Mouse (Mus musculus) cerebellum, adult 9-11 months (tissue): ENCODE results near the gene Brk1.

Source experiments
- DNase-seq: peaks from one replicate; pipeline ENCODE4 v3.0.0; 2022

Gene Brk1

DNA sequence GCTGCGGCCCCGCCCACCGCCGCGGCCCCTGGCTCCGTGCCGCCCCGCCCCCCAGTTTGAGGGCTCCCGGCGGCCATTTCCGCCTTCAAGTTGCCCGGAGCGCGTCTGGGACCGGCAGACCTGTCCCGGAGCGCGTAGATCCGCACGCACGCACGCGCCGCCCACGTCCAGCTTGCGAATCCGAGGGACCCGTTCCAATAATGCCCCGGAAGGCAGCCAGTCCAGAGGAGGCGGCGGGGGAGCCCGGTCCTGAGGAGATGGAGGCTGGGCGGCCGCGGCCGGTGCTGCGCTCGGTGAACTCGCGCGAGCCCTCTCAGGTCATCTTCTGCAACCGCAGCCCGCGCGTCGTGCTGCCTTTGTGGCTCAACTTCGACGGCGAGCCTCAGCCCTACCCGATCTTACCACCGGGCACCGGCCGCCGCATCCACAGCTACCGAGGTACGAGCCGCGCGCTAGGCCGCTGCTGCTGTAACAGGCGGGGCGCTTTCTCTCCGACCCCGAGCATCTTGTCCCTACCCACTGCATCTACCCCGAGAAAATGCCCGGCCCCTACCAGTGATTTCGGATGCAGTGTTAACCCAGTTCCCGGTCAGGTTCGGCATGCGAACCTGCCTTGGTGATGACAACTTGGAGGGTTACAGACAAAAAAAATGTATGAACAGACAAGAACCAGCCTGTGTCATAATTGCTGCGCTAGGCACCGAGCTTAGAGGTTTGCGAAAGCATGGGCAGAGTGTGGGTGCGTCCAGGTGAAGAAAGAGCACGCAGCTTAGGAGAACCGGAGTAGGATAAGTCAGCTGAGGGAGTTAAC is 19.6 kb downstream of the Brk1 start, which contains the start of gene Vhl:
TSS of gene Vhl (plus strand) at position 19 of the 811 bp plus-strand sequence.
- DNase-seq, result peak; percentile 87

DNA sequence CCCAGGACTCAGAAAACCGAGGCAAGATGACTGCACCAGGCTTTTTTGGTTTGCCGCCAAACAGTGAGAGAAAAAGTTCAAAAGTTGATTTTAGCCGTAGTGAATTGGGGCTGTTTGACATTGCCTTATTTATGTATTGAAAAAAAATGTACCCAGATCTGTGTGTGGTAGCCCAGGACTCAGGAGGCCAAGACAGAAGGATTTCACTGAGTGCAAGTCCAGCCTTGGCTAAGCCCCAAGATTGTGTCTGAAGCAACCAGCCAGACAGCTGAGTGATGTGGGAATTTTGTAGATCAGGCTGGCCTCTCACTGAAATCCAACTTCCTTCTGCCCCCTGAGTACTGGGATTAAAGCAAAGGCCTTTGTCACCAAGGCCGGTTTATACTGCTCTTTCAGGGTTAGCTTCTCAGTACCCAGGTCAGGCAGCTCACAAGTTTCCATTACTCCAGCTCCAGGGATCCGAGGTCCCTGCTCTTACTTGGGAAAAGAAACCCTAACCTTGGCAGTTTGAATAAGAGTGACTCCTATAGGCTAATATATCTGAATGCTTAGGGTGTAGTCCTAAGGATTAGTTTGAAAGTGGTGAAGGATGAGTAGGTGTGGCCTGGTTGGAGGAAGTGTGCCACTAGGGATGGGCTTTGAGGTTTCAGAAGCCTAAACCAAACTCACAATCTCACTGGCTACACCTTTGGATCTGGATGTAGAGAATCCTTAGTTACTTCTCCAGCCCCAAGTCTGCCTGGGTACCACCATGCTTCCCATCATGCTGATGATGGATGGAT is 20.6 kb downstream of the Brk1 start:
- DNase-seq, result peak; percentile 28

DNA sequence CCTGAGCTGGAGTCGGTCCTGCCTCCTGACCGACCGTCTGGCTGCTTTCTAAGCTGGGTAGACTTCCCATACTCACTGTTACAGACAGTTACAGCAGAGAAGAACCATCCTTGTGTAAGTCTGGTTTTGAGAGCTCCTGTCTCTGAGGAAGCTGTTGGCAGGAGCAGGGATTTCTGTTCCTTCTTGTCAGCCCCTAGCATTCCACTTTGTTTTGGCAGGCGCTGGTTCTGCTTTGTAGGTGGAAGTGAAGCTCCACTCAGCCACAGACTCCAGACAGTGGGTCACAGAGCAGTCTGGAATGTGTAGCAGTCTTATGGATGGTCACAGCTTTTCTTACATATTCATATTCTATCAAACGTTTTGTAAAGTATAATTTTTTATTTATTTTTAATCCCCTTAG is 25.8 kb downstream of the Brk1 start:
- DNase-seq, result no peak

DNA sequence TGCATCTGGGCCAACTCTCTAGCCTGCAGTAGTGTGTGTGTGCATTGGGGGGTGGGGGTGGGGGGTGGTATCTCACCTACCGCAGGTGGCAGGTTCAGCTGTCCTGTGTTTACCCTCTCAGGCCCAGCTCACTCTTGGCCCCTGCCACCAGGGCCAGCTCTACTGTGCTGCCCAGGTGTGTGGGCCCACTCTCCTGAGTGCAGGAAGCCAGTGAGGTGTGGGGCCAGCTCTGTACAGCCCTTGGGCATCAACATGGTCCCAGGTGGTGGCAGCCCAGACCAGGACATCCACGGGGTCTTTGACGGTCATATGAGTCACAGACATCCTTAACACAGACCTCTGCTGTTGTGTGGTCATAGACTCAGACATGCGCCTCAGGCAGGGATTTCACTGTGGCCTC is 28.3 kb downstream of the Brk1 start:
- DNase-seq, result no peak

DNA sequence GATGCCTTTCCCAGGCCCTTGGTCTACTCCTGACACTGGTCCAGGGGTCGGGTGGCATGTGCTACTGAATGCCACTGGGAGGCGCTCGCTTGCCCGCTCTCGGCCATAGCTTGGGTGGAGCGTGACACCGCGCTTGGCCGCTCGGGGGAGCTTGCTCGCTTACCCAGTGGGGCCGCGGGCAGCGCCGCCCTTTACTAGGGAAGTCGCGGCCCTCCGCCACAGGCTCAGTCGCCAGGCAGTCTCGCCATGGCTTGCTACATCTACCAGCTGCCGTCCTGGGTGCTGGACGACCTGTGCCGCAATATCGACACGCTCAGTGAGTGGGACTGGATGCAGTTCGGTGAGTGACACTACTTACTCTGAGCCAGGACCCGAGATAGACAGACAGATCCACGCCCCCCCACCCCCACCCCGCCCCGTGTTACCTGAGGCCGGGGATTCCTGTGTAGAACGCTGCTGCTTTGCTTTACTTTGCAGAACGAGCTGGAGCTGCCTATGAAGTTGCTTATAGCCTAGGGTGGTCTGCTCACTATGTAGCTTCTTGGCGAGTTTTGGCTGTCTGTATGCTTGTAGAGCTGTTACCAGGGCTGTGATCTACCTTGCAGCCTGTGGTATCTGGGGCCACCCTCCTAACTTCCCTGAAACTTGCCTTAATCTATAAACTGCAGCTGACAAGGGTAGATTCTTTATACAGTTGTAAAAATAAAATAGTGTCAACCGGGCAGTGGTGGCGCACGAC is 33.9 kb downstream of the Brk1 start, which contains the start of gene Irak2:
TSS of gene Irak2 (plus strand) at position 166 of the 739 bp plus-strand sequence.
- DNase-seq, result peak; percentile 94

DNA sequence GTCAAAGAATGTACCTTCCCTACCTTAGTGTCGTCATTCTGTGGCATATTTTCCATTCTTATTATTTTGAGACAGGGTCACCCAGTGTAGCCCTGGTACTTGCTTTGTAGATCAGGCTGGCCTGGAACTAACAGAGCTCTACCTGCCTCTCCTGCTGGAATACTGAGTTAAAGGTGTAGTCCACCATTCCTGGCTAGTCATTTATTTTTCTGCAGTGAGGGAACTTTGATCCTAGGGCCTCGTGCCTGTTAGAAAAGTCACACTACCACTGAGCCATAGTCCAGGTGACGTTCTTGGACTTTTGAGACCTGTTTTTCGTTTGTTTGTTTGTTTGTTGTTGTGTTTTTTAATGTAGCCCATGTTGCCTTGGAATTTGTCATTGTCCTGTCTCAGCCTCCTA is 34.6 kb downstream of the Brk1 start:
- DNase-seq, result no peak

DNA sequence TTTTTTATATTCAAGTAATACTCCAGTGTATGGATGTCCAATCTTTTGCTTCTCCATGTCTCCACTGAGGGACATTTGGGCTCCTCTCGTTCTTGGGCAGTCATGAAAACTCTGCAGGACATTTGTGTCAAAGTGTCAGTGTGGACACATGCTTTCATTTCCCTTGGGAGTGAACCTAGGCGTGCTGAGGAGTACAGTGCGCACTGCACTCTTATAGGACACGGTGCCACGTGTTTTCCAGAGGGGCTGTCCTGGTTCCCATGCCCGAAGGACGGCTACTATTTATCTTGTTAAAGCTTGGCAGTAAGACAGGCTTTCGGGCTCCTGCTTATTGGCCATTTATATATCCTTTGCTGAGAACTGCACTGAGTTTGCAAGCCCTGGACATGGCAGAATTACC is 38.0 kb downstream of the Brk1 start:
- no peak for DNase-seq

DNA sequence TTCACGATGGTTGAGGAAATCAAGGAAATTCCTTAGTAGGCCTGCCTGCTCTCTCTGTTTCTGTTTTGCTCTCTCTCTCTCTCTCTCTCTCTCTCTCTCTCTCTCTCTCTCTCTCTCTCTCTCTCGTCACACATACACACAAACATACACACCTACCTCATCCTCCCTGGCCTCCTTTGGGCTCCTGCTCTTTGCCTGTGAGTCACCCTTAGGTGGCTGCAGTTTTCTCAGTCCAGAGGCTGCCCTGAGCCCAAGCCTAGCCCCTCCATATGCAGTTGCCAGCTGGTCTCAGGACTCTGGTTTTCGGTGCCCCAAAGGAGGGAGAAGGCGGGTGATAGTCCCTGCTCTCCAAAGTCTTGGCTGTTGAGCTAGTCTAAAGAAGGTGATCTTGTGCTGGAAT is 38.4 kb downstream of the Brk1 start:
- no peak for DNase-seq

DNA sequence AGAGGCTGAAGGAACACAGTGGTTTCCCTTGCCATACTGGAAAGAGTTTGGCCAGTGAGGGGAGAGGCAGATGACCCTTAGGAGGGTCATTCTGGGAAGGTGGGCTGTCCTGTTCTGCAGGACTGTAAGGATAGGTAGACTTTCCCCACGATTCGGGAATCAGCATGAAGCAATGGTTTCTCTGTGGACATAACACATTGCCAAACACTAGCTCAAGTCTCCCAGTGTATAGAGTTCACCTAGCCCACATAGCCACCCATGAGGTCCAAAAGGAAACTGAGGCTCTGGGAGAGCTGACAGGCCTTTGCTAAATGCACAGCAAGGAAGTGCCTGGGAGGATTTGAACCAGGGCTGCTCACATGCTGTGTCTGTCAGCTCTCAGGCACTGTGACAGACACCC is 39.4 kb downstream of the Brk1 start:
- DNase-seq, result no peak

DNA sequence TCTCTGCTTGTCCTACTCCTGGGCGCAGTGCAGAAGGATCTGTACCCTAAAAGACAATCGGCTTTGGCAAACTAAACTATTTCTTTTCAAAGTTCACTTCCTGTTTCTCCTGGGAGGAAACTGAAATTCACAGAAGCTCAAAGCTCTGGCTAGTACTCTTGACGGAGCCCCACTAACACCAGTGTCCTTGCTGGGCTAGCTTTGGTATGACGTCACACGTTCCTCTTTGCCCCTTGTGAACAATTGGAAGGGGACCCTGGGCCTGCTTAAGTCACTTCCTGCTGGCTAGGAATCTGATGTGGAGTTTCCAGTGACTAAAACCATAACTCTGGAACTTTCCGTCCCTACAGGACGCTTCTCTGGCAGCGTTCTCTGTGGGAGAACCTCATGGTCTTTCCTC is 40.2 kb downstream of the Brk1 start:
- no peak for DNase-seq

DNA sequence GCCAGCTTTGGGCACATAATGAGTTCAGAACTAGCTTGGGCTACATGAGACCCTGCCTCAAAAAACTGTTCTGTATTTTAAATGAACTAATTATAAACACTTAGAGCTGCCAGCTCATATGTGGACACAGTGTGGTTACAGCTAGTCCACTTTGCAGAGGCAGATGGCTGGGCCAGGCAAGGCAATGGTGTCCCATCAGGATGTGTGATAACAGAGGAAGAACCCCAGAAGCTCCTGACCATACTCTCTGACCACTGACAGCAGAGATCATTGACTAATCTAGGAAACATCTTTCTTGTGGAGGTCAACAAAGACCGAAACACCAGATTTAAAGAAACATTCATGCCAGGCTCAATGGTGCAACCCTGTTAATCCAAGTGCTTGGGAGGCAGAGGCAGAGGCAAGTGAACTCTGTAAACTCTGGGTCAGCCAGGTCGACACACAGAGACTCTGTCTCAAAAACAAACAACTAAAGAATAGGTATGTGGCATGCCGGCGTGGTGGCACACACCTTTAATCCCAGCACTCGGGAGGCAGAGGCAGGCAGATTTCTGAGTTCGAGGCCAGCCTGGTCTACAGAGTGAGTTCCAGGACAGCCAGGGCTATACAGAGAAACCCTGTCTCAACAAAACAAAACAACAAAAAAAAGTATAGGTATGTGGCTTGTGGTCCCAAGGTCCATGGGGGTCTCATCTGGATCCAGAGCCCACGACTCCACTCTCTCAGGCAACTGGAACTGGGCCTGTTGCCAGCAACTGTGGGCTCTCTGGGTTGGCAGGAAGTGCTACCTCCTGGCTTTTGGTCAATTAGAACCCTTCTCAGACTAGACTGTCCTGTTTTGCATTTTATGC is 45.0 kb downstream of the Brk1 start:
- no peak for DNase-seq

DNA sequence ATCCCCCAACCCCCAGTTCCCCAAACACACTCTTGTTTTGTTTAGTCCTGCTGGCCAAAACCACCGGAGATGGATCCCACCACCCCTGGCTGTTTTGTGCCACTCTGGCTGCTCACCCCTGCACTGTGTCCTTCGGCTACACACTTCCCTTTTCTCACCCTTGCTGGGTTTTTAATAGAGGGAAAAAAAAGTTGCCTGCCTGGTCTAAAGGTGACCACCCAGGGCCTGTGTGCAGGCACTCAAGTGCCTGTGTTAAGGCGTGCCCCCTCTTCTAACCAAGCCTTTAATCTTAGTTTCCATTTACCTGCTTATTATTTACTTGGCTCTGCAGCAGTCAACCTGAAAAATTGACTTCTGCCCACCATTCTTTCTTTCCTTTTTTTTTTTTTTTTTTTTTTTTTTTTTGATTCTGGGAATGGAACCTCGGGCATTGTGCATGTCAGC is 45.6 kb downstream of the Brk1 start:
- DNase-seq, result no peak

DNA sequence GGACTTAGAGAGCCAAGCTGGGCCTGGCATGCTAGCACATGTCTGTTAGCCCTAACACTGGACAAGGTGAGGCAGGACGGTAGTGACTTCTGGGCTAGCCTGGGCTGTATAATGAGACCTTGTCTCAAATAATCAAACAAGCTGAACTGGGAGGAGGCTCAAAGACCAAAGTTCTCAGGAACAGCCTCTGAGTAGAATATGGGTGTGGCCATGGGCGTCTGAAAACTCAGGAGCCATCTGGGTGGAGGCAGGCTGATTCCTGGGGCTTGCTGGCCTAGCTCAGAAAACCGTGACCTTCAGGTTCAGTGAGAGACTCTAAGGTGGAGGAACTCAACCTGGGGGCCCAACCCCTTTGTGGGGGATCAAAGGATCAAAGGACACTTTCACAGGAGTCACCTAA is 47.1 kb downstream of the Brk1 start:
- DNase-seq, result no peak

DNA sequence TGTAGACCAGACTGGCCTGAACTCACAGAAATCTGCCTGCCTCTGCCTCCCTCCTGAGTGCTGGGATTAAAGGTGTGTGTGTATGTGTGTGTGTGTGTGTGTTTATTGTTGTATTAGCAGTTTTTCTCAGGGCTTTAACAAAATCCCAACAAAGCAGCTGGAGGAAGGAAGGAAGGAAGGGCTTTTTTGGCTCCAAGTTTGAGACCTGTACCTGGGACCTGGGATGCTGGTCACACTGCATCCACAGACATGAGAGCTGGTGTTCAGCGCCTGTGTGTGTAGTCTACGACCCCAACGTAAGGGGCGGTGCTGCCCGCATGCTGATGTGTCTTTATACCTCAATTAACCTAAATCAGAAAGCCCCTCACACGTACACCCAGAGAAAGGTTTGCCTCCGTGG is 49.0 kb downstream of the Brk1 start:
- DNase-seq, result no peak

DNA sequence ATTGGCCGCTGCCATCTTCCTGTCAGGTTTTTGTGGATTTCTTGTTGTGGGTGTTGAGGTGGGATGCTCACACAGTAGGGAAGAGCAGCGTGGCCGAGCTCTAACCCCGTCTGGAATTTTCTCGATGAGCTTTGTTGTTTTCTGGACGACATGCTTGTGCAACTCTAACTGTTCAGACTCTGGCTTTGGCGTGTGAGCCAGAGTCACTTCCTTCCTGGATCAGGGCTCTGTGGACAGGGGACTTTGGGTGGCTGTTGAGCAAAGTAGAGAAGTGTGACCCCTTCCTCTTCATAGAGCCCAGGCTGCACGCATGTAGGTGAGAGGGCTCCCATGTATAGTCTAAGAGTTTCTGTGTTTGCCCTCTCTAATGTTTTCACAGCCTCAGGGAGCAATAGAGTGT is 49.5 kb downstream of the Brk1 start:
- DNase-seq, result no peak

DNA sequence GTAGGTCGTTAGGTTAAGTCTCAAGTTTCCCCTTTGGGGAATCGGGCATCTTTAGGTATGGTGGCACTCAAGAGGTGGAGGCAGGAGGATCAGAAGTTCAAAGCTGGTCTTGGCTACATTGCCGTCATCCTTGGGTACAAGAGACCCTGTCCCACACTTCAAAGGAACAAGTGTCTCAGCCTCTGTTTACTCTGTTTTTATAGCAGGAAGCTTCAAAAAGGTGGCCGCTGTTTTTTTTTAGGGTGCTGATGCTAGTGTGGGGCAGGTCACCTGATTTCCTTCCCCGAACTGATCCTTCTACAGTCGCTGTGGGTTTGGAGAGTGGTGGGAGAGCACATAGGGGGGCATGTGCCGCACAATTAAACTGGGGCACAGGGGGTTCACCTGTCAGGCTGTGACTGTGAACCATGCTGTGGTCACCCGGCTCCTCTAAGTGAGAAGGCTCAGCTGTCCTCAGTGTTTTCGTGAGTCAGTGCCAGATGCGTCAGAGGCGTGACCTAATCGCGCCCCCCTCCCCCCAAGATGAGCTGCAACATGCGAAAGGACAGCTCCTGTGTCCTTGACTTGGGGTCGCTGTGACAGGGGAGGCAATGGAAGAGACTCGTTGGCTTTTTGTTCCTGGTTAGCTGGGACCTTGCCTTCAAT is 50.3 kb downstream of the Brk1 start:
- no peak for DNase-seq

DNA sequence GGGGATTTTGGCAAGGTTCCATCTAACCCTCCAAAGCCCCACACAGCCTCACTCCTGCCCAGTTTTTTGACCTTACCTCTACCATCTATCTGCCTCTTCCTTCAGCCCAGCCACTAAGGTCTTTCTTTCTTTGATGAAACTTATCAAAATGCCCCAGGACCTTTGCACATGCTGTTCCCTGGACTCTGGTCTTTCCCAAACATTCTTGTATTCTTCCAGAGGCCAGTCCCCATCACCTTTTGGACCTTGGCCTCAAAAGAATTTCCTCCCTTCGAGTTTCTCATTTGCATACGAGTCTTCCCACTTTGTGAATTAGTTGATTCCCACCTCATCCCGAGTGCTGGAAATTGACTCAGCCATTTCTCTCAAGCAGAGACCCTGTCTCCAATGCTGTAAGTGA is 50.9 kb downstream of the Brk1 start:
- DNase-seq, result no peak

DNA sequence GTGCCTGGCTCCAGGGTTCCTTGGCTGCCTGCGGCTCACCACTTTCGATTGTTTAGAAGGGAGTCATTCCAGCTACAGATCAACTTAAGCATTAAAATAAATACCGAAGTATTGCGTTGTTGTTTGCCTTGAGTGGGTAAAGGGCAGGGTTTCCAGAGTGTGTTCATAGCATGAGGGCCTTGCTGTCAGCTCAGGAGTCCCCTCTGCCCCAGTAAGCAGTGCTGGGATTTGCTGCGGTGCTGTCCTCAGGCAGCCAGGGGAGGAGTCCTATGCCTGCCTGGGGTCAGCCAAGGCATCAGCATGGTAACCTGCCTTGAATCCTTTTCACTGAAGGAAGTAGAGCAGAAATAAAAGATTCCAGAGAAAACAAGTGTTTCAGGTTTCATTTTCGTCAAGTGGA is 52.3 kb downstream of the Brk1 start:
- DNase-seq, result no peak

DNA sequence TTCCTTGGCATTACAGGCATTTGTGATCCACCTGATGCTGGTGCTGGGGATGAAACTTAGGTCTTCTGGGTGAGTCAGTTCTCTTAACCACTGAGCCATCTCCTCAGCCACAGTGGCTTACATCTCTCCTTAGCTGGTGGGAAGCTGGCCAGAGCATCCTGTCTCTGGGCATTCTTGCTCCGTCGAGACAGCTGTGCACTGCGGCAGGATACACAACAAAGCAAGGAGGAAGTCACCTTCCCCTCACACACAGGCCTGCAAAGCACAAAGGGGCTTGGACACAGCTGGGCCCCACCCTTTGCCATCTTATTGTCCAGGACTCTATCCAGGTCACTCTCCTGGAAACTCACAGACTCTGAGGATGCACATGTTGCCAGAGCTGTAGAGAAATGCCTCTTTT is 53.7 kb downstream of the Brk1 start:
- no peak for DNase-seq

DNA sequence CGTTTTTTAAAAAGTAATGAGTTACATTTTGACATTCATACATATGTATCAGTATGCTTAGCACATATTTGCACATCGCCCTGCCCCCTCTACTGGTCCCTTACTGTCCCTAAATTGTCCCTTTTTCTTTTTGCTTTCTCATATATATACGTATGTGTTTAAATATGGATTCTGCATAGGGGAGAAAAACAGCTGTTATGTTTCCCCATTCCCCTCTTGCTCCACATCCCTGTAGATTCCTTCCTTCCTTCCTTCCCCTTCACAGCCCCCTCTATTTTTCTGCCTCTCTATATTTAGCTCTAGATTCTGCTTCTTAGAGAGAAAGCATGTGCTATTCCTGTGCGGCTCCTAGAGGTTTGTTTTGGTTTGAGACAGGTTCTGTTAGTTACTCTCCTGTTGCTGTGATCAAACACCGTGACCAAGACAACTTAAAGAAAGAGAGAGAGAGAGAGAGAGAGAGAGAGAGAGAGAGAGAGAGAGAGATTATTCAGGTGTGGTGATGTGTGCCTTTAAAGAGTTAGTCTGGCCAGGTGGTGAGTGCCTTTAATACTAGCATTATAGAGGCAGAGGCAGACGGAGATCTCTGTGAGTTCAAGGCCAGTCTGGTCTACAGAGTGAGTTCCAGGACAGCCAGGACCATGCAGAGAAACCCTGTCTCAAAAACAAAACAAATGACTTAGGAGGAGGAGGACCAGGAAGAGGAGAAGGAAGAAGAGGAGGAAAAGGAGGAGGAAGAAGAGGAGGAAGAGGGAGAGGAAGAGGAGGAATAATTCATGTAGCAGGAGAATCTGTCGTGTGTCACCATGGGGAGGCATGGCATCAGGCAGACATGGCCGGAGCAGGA is 55.3 kb downstream of the Brk1 start:
- DNase-seq, result no peak
